Mouse (Mus musculus): ENCODE results near the gene Ada. TPM values are rescaled to one million over a fixed set of nuclear protein-coding genes. Genes with fewer than 3 reads are reported as not detected.

Ada gene
- total and polyA plus RNA-seq, 2 experiments, result 0.80 to 1.9 TPM

DNA sequence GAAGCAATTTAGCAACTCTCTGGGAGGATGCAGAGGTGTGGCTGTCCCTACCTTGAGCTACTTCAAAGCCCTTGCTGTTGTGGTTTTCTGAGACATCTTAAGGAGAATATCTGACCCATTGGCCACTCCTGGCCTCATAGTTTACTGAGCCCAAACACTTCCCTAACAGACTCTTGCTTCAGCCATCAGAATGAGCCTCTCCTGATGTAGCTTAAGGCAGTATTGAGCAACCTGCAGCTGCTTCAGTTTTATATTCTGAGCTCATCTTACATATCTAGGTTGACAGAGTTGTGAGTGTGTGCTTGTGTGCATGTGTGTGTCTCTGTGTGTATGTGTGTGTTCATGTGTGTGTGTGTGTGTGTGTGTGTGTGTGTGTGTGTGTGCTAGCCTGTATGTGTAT is 16.2 kb upstream of the Ada start:
- no peaks in the 10 kb centered on the region for H3K36me3 ChIP-seq (ENCODE audit: control insufficient read depth, insufficient read depth, low read length)
- H3K4me3 ChIP-seq (ENCODE audit: insufficient read depth, low read depth, low read length), result no peak overlapping the region
- H3K27me3 ChIP-seq (ENCODE audit: control insufficient read depth, insufficient read depth, low read length), result no peaks in the 10 kb centered on the region
- no peak for TF ChIP-seq CTCF (IDR thresholded peaks at IDR 0.05; ENCODE audit: low read depth, low read length)
- TF ChIP-seq POLR2A (IDR thresholded peaks at IDR 0.05; ENCODE audit: extremely low read depth, insufficient read depth, low read length), result no peak
- DNase-seq (ENCODE audit: extremely low read depth, low read depth, low spot score), result no peak
- H3K9ac ChIP-seq (ENCODE audit: low read depth, low read length), result no peak overlapping the region
- no peaks in the 10 kb centered on the region for H3K79me2 ChIP-seq (ENCODE audit: control insufficient read depth, insufficient read depth, low read length)
- H3K4me1 ChIP-seq (ENCODE audit: control insufficient read depth, insufficient read depth, low read length), result no peaks in the 10 kb centered on the region
- H3K27ac ChIP-seq (replicated peaks; ENCODE audit: insufficient read depth, low read depth, low read length), result no peak overlapping the region

GRCm38 (mm10) chr2:163761402-163761801 is 11.4 kb upstream of the Ada start:
- Histone ChIP-seq H3K4me1 (ENCODE audit: control insufficient read depth, insufficient read depth, low read length) (no peaks in the 10 kb centered on the region), H3K36me3 (ENCODE audit: control insufficient read depth, insufficient read depth, low read length) (no peaks in the 10 kb centered on the region), H3K9ac (ENCODE audit: low read depth, low read length) (no peak overlapping the region), H3K4me3 (ENCODE audit: insufficient read depth, low read depth, low read length) (no peak overlapping the region), H3K27ac (replicated peaks; ENCODE audit: insufficient read depth, low read depth, low read length) (no peak overlapping the region), H3K79me2 (ENCODE audit: control insufficient read depth, insufficient read depth, low read length) (no peaks in the 10 kb centered on the region), H3K27me3 (ENCODE audit: control insufficient read depth, insufficient read depth, low read length) (no peaks in the 10 kb centered on the region)
- TF ChIP-seq POLR2A (IDR thresholded peaks at IDR 0.05; ENCODE audit: extremely low read depth, insufficient read depth, low read length) (no peak), CTCF (IDR thresholded peaks at IDR 0.05; ENCODE audit: low read depth, low read length) (no peak)
- 86% methylated on average over 7 of the region's 7 CpGs for WGBS
- peak; percentile 20 for DNase-seq (ENCODE audit: extremely low read depth, low read depth, low spot score)

DNA sequence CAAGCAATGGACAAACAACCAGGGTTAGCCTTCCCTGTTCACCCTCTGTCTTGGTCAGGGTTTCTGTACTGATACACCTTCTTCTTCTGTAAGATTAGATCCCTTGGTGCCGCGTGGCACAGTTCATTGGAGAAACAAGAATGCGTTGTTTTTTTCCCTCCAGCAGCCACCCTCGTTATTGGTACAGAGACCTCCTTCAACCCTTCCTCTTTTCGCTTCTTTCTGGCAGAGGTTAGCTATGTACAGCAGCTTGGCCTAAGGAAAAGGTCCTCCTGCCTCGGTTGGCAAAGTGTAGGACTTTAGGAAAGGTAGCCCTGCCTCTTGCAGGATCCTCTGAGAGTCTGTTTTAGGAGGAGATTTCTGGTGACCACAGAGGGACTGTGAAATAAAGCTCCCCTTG is 10.6 kb upstream of the Ada start:
- H3K4me1 ChIP-seq (ENCODE audit: control insufficient read depth, insufficient read depth, low read length), result no peaks in the 10 kb centered on the region
- H3K36me3 ChIP-seq (ENCODE audit: control insufficient read depth, insufficient read depth, low read length), result no peaks in the 10 kb centered on the region
- 77% methylated on average over 6 of the region's 6 CpGs for whole genome bisulfite sequencing
- H3K9ac ChIP-seq (ENCODE audit: low read depth, low read length), result no peak overlapping the region
- no peak for DNase-seq (ENCODE audit: extremely low read depth, low read depth, low spot score)
- H3K4me3 ChIP-seq (ENCODE audit: insufficient read depth, low read depth, low read length), result no peak overlapping the region
- TF ChIP-seq POLR2A (IDR thresholded peaks at IDR 0.05; ENCODE audit: extremely low read depth, insufficient read depth, low read length) (no peak), CTCF (IDR thresholded peaks at IDR 0.05; ENCODE audit: low read depth, low read length) (no peak)
- H3K27me3 ChIP-seq (ENCODE audit: control insufficient read depth, insufficient read depth, low read length), result no peaks in the 10 kb centered on the region
- H3K27ac ChIP-seq (replicated peaks; ENCODE audit: insufficient read depth, low read depth, low read length), result no peak overlapping the region
- H3K79me2 ChIP-seq (ENCODE audit: control insufficient read depth, insufficient read depth, low read length), result no peaks in the 10 kb centered on the region

DNA sequence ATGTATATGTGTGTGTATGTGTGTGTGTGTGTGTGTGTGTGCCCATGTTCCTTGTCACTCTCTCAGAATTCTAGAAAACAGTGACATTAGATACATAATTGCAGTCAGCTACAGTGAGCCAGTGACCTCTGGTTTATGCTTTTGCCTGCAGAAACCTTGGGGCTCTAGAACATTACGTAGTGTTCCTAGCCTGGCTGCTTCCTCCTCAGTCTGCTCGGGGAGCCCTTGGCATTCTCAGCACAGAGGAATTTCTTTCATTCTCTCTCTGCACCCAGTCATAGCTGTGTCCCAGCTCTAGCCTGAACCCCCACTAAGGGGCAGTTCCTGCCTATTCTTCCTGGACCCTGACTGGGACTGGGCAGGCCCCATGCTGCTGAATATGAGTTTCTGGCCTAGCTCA is 8.1 kb upstream of the Ada start:
- 79% methylated on average over 2 of the region's 2 CpGs for WGBS
- Histone ChIP-seq H3K27ac (replicated peaks; ENCODE audit: insufficient read depth, low read depth, low read length) (no peak overlapping the region), H3K27me3 (ENCODE audit: control insufficient read depth, insufficient read depth, low read length) (no peaks in the 10 kb centered on the region), H3K79me2 (ENCODE audit: control insufficient read depth, insufficient read depth, low read length) (no peaks in the 10 kb centered on the region), H3K9ac (ENCODE audit: low read depth, low read length) (no peak overlapping the region), H3K4me1 (ENCODE audit: control insufficient read depth, insufficient read depth, low read length) (no peaks in the 10 kb centered on the region), H3K4me3 (ENCODE audit: insufficient read depth, low read depth, low read length) (no peak overlapping the region), H3K36me3 (ENCODE audit: control insufficient read depth, insufficient read depth, low read length) (no peaks in the 10 kb centered on the region)
- DNase-seq (ENCODE audit: extremely low read depth, low read depth, low spot score), result no peak
- TF ChIP-seq CTCF (IDR thresholded peaks at IDR 0.05; ENCODE audit: low read depth, low read length) (no peak), POLR2A (IDR thresholded peaks at IDR 0.05; ENCODE audit: extremely low read depth, insufficient read depth, low read length) (no peak)

- no peak overlapping the region for H3K9ac ChIP-seq (ENCODE audit: low read depth, low read length)
- no peak overlapping the region for H3K4me3 ChIP-seq (ENCODE audit: insufficient read depth, low read depth, low read length)
- DNase-seq (ENCODE audit: extremely low read depth, low read depth, low spot score), result peak; percentile 33
- no peaks in the 10 kb centered on the region for H3K79me2 ChIP-seq (ENCODE audit: control insufficient read depth, insufficient read depth, low read length)
- no peaks in the 10 kb centered on the region for H3K4me1 ChIP-seq (ENCODE audit: control insufficient read depth, insufficient read depth, low read length)
- TF ChIP-seq CTCF (IDR thresholded peaks at IDR 0.05; ENCODE audit: low read depth, low read length), result no peak
- no peak for TF ChIP-seq POLR2A (IDR thresholded peaks at IDR 0.05; ENCODE audit: extremely low read depth, insufficient read depth, low read length)
- 42% methylated on average over 2 of the region's 2 CpGs for WGBS
- H3K27ac ChIP-seq (replicated peaks; ENCODE audit: insufficient read depth, low read depth, low read length), result no peak overlapping the region
- H3K27me3 ChIP-seq (ENCODE audit: control insufficient read depth, insufficient read depth, low read length), result no peaks in the 10 kb centered on the region
- H3K36me3 ChIP-seq (ENCODE audit: control insufficient read depth, insufficient read depth, low read length), result no peaks in the 10 kb centered on the region
Observed at GRCm38 (mm10) chr2:163756723-163757122, 6.7 kb upstream of the Ada start.

GRCm38 (mm10) chr2:163754228-163754627 is 4.2 kb upstream of the Ada start:
- TF ChIP-seq POLR2A (IDR thresholded peaks at IDR 0.05; ENCODE audit: extremely low read depth, insufficient read depth, low read length) (no peak), CTCF (IDR thresholded peaks at IDR 0.05; ENCODE audit: low read depth, low read length) (no peak)
- Histone ChIP-seq H3K9ac (ENCODE audit: low read depth, low read length) (no peak overlapping the region), H3K79me2 (ENCODE audit: control insufficient read depth, insufficient read depth, low read length) (no peaks in the 10 kb centered on the region), H3K27me3 (ENCODE audit: control insufficient read depth, insufficient read depth, low read length) (no peaks in the 10 kb centered on the region), H3K36me3 (ENCODE audit: control insufficient read depth, insufficient read depth, low read length) (no peaks in the 10 kb centered on the region), H3K27ac (replicated peaks; ENCODE audit: insufficient read depth, low read depth, low read length) (no peak overlapping the region), H3K4me3 (ENCODE audit: insufficient read depth, low read depth, low read length) (no peak overlapping the region), H3K4me1 (ENCODE audit: control insufficient read depth, insufficient read depth, low read length) (no peaks in the 10 kb centered on the region)
- 86% methylated on average over 5 of the region's 5 CpGs for WGBS
- no peak for DNase-seq (ENCODE audit: extremely low read depth, low read depth, low spot score)

Measured in liver, adult 2 months (tissue).